Mouse (Mus musculus) MN1 (cell line): ENCODE measurements around the gene Pear1.

Source experiments
- DNase-seq: peaks from one replicate; pipeline ENCODE4 v3.0.0-alpha.2; 2016; ENCODE audit warnings: low spot score

The Pear1 gene

DNA sequence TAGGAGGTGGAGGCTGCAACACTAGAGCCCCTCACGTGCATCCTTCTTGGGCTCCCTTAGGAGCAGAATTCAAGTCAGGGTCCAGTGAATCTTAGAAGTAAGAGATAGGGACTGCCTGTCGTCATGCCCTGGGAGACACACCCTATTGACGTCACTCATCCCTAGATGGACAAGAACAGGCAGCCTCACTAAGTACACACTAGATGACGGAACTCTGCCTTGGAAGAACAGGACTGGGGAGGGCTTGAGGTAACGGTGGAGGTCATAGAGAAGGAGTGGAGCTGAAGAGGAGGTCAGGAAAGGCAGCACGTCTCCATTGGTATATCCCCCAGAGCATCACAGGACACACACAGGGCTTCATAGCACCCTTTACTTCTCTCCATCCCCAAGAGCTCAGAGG is 95.4 kb downstream of the Pear1 start:
- no peak for DNase-seq

DNA sequence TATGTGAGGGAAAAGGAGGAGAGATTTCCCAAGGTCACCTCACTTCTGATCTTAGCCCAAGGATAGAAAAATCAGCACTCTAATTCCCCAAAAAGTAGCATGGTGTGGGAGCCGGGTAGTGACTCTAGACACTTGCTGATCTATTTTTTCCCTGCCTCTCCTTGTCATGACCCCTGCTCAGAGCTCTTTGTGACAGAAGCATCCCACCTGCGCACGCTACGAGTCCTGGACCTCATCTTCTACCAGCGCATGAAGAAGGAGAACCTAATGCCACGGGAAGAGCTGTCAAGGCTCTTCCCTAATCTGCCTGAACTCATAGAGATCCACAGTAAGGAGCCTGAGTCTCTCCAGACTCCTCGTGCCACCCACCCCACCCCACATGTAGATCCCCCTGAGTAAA is 97.9 kb downstream of the Pear1 start:
- DNase-seq: no peak

DNA sequence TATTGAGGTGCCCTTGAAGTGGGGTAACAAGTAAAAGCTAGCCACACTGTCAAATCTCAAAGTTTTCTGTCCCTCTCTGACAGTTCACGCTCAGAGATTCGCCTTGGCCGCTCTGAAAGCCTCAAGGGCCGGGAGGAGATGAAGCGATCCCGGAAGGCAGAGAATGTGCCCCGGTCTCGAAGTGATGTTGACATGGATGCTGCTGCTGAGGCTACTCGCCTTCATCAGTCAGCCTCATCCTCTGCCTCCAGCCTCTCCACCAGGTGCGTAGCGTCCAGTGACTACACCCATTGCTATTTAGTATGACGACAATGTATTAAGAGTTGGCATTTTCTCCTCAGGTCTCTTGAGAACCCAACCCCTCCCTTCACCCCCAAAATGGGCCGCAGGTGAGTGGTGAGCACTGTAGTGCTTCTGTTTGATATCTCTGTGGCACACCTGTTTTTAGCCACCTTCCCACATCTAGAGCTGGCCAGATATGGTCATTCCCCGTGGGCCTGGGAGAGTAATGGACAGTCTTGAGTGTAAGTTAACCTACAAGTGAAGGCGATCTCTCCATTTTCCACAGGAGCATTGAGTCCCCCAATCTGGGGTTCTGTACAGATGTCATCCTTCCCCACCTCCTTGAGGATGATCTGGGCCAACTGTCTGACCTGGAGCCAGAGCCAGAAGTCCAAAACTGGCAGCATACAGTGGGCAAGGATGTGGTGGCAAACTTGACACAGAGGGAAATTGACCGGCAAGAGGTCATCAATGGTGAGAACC is 98.5 kb downstream of the Pear1 start:
- DNase-seq: no peak

DNA sequence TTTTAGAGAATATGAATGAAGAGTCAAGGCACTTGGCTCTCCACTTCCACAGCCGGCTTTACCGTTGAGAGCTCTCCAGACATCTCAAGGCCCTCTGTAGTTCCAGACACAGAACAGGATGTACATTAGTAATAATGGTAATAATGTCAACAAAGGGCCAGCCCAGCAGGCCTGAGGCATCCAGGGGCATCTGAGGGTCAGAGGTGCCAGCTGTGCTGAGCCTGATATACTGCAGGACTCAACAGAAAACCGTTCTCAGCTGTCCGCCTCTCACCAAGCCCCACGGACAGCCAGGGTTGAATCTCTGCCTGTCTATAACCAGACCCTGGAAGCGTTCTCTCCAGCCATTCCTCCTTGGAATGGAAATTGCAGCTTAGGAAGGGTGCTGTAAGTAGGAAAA is 99.5 kb downstream of the Pear1 start:
- peak; percentile 22 for DNase-seq

DNA sequence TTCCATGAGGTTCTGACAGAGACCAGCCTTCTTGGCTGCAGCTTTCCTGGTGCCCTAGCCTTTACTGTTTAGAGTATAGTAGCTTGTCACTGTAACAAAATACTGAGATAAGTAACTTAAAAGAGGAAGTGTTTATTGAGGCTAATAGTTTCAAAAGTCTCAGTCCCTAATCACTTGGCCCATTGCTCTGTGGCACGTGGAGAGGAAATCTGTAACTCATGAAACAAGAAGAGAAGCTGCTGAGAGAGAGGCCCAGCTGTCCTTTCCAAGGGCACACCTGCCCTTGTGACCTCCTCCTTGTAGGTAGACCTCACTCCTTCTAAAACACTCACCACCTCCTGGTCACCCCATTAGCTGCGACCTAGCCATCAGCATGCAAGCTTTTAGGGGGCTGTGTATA is 105.6 kb downstream of the Pear1 start:
- DNase-seq: no peak
